Mouse (Mus musculus) macrophage (primary cell): ENCODE measurements at regions not wholly inside any gene's neighbourhood (a gene's known extent, or its start where the extent isn't known, plus 50 kb on each side); places are given as distances from the start of the nearest gene placed in this dataset.

Source experiments
- H3K27ac ChIP-seq: fragments of 350-480 bp; formaldehyde crosslinking; 2 replicates; pipeline ENCODE4 v1.9.0; 2021
- H3K36me3 ChIP-seq: fragments of 350-480 bp; formaldehyde crosslinking; 2 replicates; pipeline ENCODE4 v1.9.0; 2021; ENCODE audit errors: inconsistent target
- H3K4me3 ChIP-seq: fragments of 350-480 bp; formaldehyde crosslinking; 2 replicates; pipeline ENCODE4 v1.9.0; 2021; ENCODE audit errors: inconsistent target
- H3K79me2 ChIP-seq: fragments of 350-480 bp; formaldehyde crosslinking; 2 replicates; pipeline ENCODE4 v1.9.0; 2021; ENCODE audit errors: inconsistent target
- WGBS: methylation state at CpG from one replicate; pipeline ENCODE4 v1.1.7; 2026; ENCODE audit warnings: inconsistent platforms; ENCODE audit not compliant: missing documents; 5-methylcytosine and 5-hydroxymethylcytosine counted together

- Histone ChIP-seq H3K27ac (no peak overlapping the region), H3K36me3 (no peaks in the 10 kb centered on the region), H3K4me3 (no peak overlapping the region), H3K79me2 (no peaks in the 10 kb centered on the region)
- WGBS = 63% methylated on average over 6 of the region's 6 CpGs
Measured at GRCm38 (mm10) chr6:51088641-51089372, 343.7 kb upstream of the Nfe2l3 start.

- Histone ChIP-seq H3K79me2 (no peaks in the 10 kb centered on the region), H3K27ac (no peak overlapping the region), H3K36me3 (no peaks in the 10 kb centered on the region), H3K4me3 (no peak overlapping the region)
- WGBS = 84% methylated on average over 4 of the region's 4 CpGs
Measured at GRCm38 (mm10) chr6:51093196-51093595, 339.3 kb upstream of the Nfe2l3 start.

GRCm38 (mm10) chr6:51094304-51094703, 338.2 kb upstream of the Nfe2l3 start:
- H3K4me3 ChIP-seq = no peak overlapping the region
- no peaks in the 10 kb centered on the region for H3K36me3 ChIP-seq
- no peak overlapping the region for H3K27ac ChIP-seq
- 82% methylated on average over 10 of the region's 10 CpGs for WGBS
- H3K79me2 ChIP-seq = no peaks in the 10 kb centered on the region

GRCm38 (mm10) chr6:51097488-51097887, 335.0 kb upstream of the Nfe2l3 start:
- WGBS = 81% methylated on average over 4 of the region's 6 CpGs
- no peak overlapping the region for H3K27ac ChIP-seq
- H3K36me3 ChIP-seq = no peaks in the 10 kb centered on the region
- no peaks in the 10 kb centered on the region for H3K79me2 ChIP-seq
- no peak overlapping the region for H3K4me3 ChIP-seq

GRCm38 (mm10) chr6:51100341-51100740, 332.1 kb upstream of the Nfe2l3 start:
- Histone ChIP-seq H3K79me2 (no peaks in the 10 kb centered on the region), H3K4me3 (no peak overlapping the region), H3K36me3 (no peaks in the 10 kb centered on the region), H3K27ac (no peak overlapping the region)
- 86% methylated on average over 4 of the region's 4 CpGs for WGBS

GRCm38 (mm10) chr6:51103236-51103635, 329.2 kb upstream of the Nfe2l3 start:
- H3K27ac ChIP-seq = no peak overlapping the region
- H3K79me2 ChIP-seq = no peaks in the 10 kb centered on the region
- no peak overlapping the region for H3K4me3 ChIP-seq
- WGBS = 86% methylated on average over 4 of the region's 4 CpGs
- no peaks in the 10 kb centered on the region for H3K36me3 ChIP-seq

GRCm38 (mm10) chr6:51104336-51104735, 328.1 kb upstream of the Nfe2l3 start:
- Histone ChIP-seq H3K4me3 (no peak overlapping the region), H3K36me3 (no peaks in the 10 kb centered on the region), H3K79me2 (no peaks in the 10 kb centered on the region), H3K27ac (no peak overlapping the region)
- WGBS = 91% methylated on average over 5 of the region's 5 CpGs

- Histone ChIP-seq H3K27ac (no peak overlapping the region), H3K79me2 (no peaks in the 10 kb centered on the region), H3K4me3 (no peak overlapping the region), H3K36me3 (no peaks in the 10 kb centered on the region)
- 82% methylated on average over 8 of the region's 8 CpGs for WGBS
Measured at GRCm38 (mm10) chr6:51108336-51108956, 324.0 kb upstream of the Nfe2l3 start.

GRCm38 (mm10) chr6:51110596-51110995, 321.9 kb upstream of the Nfe2l3 start:
- H3K79me2 ChIP-seq = no peaks in the 10 kb centered on the region
- no peaks in the 10 kb centered on the region for H3K36me3 ChIP-seq
- H3K4me3 ChIP-seq = no peak overlapping the region
- no peak overlapping the region for H3K27ac ChIP-seq
- 95% methylated on average over 3 of the region's 3 CpGs for WGBS

GRCm38 (mm10) chr6:51114604-51115333, 317.7 kb upstream of the Nfe2l3 start:
- H3K36me3 ChIP-seq = no peaks in the 10 kb centered on the region
- H3K79me2 ChIP-seq = no peaks in the 10 kb centered on the region
- no peak overlapping the region for H3K4me3 ChIP-seq
- 89% methylated on average over 10 of the region's 10 CpGs for WGBS
- H3K27ac ChIP-seq = no peak overlapping the region

GRCm38 (mm10) chr6:51118833-51119535, 313.5 kb upstream of the Nfe2l3 start:
- no peak overlapping the region for H3K4me3 ChIP-seq
- H3K36me3 ChIP-seq = no peaks in the 10 kb centered on the region
- no peaks in the 10 kb centered on the region for H3K79me2 ChIP-seq
- WGBS = 67% methylated on average over 9 of the region's 9 CpGs
- no peak overlapping the region for H3K27ac ChIP-seq

GRCm38 (mm10) chr6:51119691-51120302, 312.7 kb upstream of the Nfe2l3 start:
- Histone ChIP-seq H3K36me3 (no peaks in the 10 kb centered on the region), H3K4me3 (no peak overlapping the region), H3K79me2 (no peaks in the 10 kb centered on the region), H3K27ac (no peak overlapping the region)
- 93% methylated on average over 12 of the region's 12 CpGs for WGBS

GRCm38 (mm10) chr6:51122941-51123340, 309.5 kb upstream of the Nfe2l3 start:
- 28% methylated on average over 5 of the region's 5 CpGs for WGBS
- H3K4me3 ChIP-seq = no peak overlapping the region
- no peak overlapping the region for H3K27ac ChIP-seq
- H3K36me3 ChIP-seq = no peaks in the 10 kb centered on the region
- no peaks in the 10 kb centered on the region for H3K79me2 ChIP-seq

- no peak overlapping the region for H3K27ac ChIP-seq
- H3K36me3 ChIP-seq = no peaks in the 10 kb centered on the region
- 93% methylated on average over 6 of the region's 6 CpGs for WGBS
- no peaks in the 10 kb centered on the region for H3K79me2 ChIP-seq
- no peak overlapping the region for H3K4me3 ChIP-seq
Measured at GRCm38 (mm10) chr6:51127851-51128250, 304.6 kb upstream of the Nfe2l3 start.
